Mouse (Mus musculus) liver, embryonic 15.5 days (tissue): ENCODE data around the gene Tesk2. TPM values are rescaled to one million over a fixed set of nuclear protein-coding genes. Genes with fewer than 3 reads are reported as not detected.

ENCODE experiments used
- ATAC-seq: fragments of 200-750 bp; cut with Nextera tagmentation; 2 replicates; pipeline ENCODE4 v1.8.0; 2017; ENCODE audit warnings: moderate number of reproducible peaks, mild to moderate bottlenecking, moderate library complexity; ENCODE audit not compliant: insufficient read depth
- H3K27ac ChIP-seq: fragments of 300-500 bp; sonication (generic); replicated peaks from 2 replicates; pipeline ENCODE4 v1.5.1; 2015; ENCODE audit warnings: mild to moderate bottlenecking, inconsistent platforms
- H3K27me3 ChIP-seq: fragments of 300-500 bp; sonication (generic); 2 replicates; pipeline ENCODE4 v1.6.1; 2015; ENCODE audit warnings: mild to moderate bottlenecking, inconsistent platforms
- H3K36me3 ChIP-seq: fragments of 300-500 bp; sonication (generic); replicated peaks from 2 replicates; pipeline ENCODE4 v1.6.1; 2015; ENCODE audit warnings: moderate library complexity, mild to moderate bottlenecking, inconsistent platforms
- H3K4me1 ChIP-seq: fragments of 300-500 bp; sonication (generic); replicated peaks from 2 replicates; pipeline ENCODE4 v1.6.1; 2015; ENCODE audit warnings: inconsistent platforms
- H3K4me2 ChIP-seq: fragments of 300-500 bp; sonication (generic); 2 replicates; pipeline ENCODE4 v1.6.1; 2015; ENCODE audit warnings: moderate library complexity, mild to moderate bottlenecking, inconsistent platforms
- H3K4me3 ChIP-seq: fragments of 300-500 bp; sonication (generic); replicated peaks from 2 replicates; pipeline ENCODE4 v1.5.1; 2015; ENCODE audit warnings: mild to moderate bottlenecking, inconsistent platforms
- H3K9ac ChIP-seq: fragments of 300-500 bp; sonication (generic); 2 replicates; pipeline ENCODE4 v1.6.1; 2015; ENCODE audit warnings: moderate library complexity, mild to moderate bottlenecking, inconsistent platforms
- H3K9me3 ChIP-seq: fragments of 300-500 bp; sonication (generic); replicated peaks from 2 replicates; pipeline ENCODE4 v1.6.1; 2016; ENCODE audit warnings: inconsistent platforms
- WGBS: fragments of 180-500 bp; shearing (Covaris S2); methylation state at CpG from one replicate; pipeline ENCODE4 v1.1.7; 2015; ENCODE audit warnings: mixed read lengths; ENCODE audit not compliant: insufficient replicate concordance; 5-methylcytosine and 5-hydroxymethylcytosine counted together
- polyA plus RNA-seq: library from polyadenylated mRNA; unstranded; fragments of >200 nt; fragmentation: Nextera tagmentation; extraction: Ambion mirVana; gene quantifications from 2 replicates; pipeline ENCODE4 v1.2.1, GENCODE M21; 2015

Tesk2 gene
- polyA plus RNA-seq, 1 experiment from 2014 or later = 4.7 TPM

DNA sequence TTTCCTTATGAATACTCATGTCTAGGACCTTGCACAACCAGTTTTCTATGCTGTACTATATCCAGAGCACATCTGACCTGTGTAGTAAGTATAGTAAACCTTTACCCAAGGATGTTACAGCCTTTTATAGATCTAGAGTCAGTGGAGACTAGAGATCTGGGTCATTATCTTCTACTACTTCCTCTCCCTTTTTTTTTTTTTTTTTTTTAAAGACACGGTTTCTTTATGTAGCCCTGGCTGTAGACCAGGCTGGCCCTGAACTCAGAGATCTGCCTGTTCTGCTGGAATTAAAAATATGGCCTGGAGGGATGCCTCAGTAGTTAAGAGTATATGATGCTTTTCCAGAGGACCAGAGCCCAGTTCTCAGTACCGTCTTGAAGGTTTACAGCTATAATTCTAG is 41.2 kb downstream of the Tesk2 start:
- no peak for ATAC-seq
- H3K27ac ChIP-seq = no peak overlapping the region
- no peak overlapping the region for H3K4me3 ChIP-seq
- no peaks in the 10 kb centered on the region for H3K4me1 ChIP-seq
- no peaks in the 10 kb centered on the region for H3K36me3 ChIP-seq
- no peak overlapping the region for H3K4me2 ChIP-seq
- no peaks in the 10 kb centered on the region for H3K27me3 ChIP-seq
- WGBS = 54% methylated on average over 2 of the region's 2 CpGs
- no peaks in the 10 kb centered on the region for H3K9me3 ChIP-seq
- no peak overlapping the region for H3K9ac ChIP-seq

DNA sequence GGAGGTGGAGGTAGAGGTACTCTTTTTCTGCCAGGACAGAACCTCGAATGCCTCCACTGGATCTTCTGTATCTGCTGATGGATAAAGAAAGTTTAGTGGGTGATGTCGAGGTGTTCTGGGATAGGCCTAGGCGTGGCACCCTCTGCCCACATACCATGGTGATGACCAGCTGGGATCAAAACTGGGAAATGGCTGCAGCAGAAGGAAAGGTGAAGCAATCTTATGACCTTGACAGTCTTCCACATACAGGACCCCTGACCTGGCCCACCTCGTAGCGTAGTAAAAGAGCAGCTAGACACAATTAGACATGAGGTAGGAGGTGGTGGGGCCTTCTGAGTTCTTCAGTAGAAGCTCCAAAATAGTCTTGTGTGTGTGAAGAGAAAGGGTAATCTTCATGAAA is 43.3 kb downstream of the Tesk2 start:
- H3K27me3 ChIP-seq = no peaks in the 10 kb centered on the region
- peaks cover 6% of the 10 kb centered on the region for H3K4me1 ChIP-seq
- 63% methylated on average over 5 of the region's 5 CpGs for WGBS
- H3K9me3 ChIP-seq = no peaks in the 10 kb centered on the region
- H3K27ac ChIP-seq = no peak overlapping the region
- no peak overlapping the region for H3K4me3 ChIP-seq
- ATAC-seq = no peak
- no peaks in the 10 kb centered on the region for H3K36me3 ChIP-seq
- H3K9ac ChIP-seq = no peak overlapping the region
- no peak overlapping the region for H3K4me2 ChIP-seq

DNA sequence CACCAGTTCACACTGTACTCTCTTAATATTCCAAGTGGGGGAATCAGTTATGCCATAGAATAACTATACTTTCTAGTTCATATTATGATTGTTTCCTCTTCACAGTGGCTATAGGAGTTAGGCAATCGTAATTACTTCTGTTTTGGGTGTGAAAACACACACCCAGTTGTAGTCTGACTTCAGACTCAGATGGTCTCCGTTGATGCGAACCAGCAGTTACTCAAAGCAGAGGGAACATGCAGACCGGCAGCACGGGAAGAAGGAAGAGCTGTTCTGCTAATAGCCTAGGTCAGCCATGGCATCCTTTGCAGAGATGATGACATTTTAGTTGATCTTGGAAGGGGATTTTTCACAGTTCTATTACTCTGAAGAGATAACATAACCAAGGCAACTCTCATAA is 47.8 kb downstream of the Tesk2 start:
- H3K27ac ChIP-seq = no peak overlapping the region
- no peaks in the 10 kb centered on the region for H3K9me3 ChIP-seq

DNA sequence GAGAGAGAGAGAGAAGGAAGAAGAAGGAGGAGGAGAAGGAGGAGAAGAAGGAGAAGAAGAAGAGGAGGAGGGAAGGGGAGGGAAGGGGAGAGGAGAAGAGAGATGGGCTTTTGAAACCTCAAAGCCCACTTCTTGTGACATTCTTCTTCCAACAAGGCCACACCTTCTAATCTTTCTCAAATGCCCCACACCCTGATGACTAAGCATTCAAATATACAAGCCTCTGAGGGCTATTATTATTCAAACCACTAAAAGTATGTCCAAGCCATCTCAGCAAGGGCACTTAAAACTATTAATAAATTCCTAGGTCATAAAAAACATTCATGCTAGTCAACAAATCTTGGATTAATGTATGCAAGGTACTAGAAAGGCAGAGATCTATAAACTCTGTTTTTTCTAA is 48.3 kb downstream of the Tesk2 start:
- Histone ChIP-seq H3K36me3 (no peaks in the 10 kb centered on the region), H3K9me3 (no peaks in the 10 kb centered on the region), H3K4me2 (no peak overlapping the region), H3K9ac (no peak overlapping the region), H3K4me1 (peaks cover 12% of the 10 kb centered on the region), H3K27ac (no peak overlapping the region), H3K27me3 (no peaks in the 10 kb centered on the region), H3K4me3 (no peak overlapping the region)
- no peak for ATAC-seq

More for the DNA sequence above, 47.8 kb downstream of the Tesk2 start:
- H3K4me1 ChIP-seq = peaks cover 12% of the 10 kb centered on the region
- WGBS = 65% methylated on average over 5 of the region's 5 CpGs
- no peak overlapping the region for H3K4me3 ChIP-seq
- H3K9ac ChIP-seq = no peak overlapping the region
- no peak overlapping the region for H3K4me2 ChIP-seq
- no peaks in the 10 kb centered on the region for H3K36me3 ChIP-seq
- H3K27me3 ChIP-seq = no peaks in the 10 kb centered on the region
- no peak for ATAC-seq

DNA sequence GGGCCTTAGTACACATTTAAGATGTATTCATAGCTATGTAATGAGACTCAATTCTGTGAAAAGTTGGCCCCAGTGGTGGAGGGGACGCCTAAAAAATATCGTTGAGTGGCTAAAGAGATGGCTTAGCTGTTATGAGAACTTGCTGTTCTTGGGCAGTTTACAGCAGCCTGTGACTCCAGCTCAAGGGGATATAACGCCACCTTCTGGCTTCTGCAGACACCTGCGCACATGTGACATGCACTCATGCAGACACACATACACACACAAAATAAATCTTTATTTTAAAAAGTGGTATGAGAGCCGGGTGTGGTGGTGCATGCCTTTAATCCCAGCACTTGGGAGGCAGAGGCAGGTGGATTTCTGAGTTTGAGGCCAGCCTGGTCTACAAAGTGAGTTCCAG is 55.6 kb downstream of the Tesk2 start:
- WGBS = 65% methylated on average over 5 of the region's 5 CpGs
- no peak for ATAC-seq
- no peak overlapping the region for H3K27ac ChIP-seq

DNA sequence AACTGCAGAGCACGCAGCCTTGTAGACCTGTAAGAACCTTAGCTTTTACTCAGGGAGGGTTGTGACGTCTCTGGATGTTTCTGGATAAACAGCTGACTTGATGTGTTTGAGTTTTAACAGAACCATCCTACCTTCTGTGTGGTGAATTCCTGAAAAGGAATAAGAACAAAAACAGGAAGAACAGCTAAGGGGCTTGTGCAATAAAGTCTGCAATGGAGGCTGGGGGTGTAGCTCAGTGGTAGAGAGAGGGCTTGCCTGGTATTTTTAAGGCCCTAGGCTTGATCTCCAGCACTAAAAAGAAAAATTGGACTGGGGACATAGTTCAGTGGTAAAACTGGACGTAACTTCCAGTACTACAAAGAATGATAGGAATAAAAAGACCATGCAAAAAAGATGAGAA is 56.3 kb downstream of the Tesk2 start:
- no peak for ATAC-seq
- no peak overlapping the region for H3K27ac ChIP-seq
- no peaks in the 10 kb centered on the region for H3K9me3 ChIP-seq
- 60% methylated on average over 3 of the region's 3 CpGs for WGBS
- H3K36me3 ChIP-seq = no peaks in the 10 kb centered on the region
- H3K4me1 ChIP-seq = no peaks in the 10 kb centered on the region
- no peak overlapping the region for H3K4me2 ChIP-seq
- H3K4me3 ChIP-seq = no peak overlapping the region
- no peak overlapping the region for H3K9ac ChIP-seq
- no peaks in the 10 kb centered on the region for H3K27me3 ChIP-seq

More for the DNA sequence above, 55.6 kb downstream of the Tesk2 start:
- Histone ChIP-seq H3K4me1 (no peaks in the 10 kb centered on the region), H3K4me3 (no peak overlapping the region), H3K9ac (no peak overlapping the region), H3K9me3 (no peaks in the 10 kb centered on the region), H3K36me3 (no peaks in the 10 kb centered on the region), H3K4me2 (no peak overlapping the region), H3K27me3 (no peaks in the 10 kb centered on the region)

DNA sequence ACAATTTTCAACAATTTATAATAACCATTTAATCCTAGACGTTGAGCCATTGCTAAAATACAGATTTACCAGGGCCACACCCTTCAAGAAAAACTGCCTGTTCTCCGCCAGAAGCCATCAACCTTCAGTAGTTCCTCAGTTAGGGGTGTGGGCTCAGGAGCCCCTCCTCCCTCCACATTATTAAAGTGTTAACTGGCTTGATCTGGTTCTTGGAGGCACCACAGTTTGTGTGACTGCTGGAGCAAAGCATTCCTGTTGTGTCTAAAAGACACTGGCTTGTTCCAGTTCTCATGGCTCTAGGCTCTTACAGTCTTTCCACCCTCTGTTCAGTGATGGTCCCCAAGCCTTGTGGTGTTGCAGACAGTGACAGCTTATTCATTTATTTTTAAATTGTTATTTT is 59.8 kb downstream of the Tesk2 start:
- no peaks in the 10 kb centered on the region for H3K27me3 ChIP-seq
- H3K4me1 ChIP-seq = no peaks in the 10 kb centered on the region
- 42% methylated on average over 2 of the region's 2 CpGs for WGBS
- H3K9me3 ChIP-seq = no peaks in the 10 kb centered on the region
- H3K27ac ChIP-seq = no peak overlapping the region
- no peak for ATAC-seq
- H3K4me2 ChIP-seq = no peak overlapping the region
- H3K36me3 ChIP-seq = no peaks in the 10 kb centered on the region
- no peak overlapping the region for H3K9ac ChIP-seq
- no peak overlapping the region for H3K4me3 ChIP-seq

DNA sequence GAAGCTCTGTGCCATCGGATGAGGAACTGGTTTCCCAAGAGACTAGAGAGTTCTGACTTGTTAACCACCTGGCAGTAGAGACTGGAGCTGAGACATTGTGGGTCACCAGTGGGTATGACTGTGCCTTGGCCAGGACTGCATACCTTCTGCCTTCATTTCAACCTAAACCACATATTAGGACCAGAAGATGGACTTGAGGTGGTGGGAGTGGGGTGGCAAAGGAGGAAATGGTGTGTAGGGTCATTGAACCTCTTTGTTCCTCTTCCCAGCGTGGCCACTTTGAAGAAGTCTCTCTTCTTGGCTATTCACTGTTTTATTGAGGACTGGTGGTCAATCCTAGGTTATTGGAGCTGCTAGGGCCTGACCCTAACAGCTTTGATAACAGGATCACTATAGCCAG is 60.6 kb downstream of the Tesk2 start:
- H3K9me3 ChIP-seq = no peaks in the 10 kb centered on the region
- no peaks in the 10 kb centered on the region for H3K27me3 ChIP-seq
- H3K9ac ChIP-seq = no peak overlapping the region
- no peaks in the 10 kb centered on the region for H3K4me1 ChIP-seq
- no peak for ATAC-seq
- H3K27ac ChIP-seq = no peak overlapping the region
- no peak overlapping the region for H3K4me3 ChIP-seq
- no peaks in the 10 kb centered on the region for H3K36me3 ChIP-seq
- H3K4me2 ChIP-seq = no peak overlapping the region
- WGBS = 40% methylated on average over 2 of the region's 2 CpGs

DNA sequence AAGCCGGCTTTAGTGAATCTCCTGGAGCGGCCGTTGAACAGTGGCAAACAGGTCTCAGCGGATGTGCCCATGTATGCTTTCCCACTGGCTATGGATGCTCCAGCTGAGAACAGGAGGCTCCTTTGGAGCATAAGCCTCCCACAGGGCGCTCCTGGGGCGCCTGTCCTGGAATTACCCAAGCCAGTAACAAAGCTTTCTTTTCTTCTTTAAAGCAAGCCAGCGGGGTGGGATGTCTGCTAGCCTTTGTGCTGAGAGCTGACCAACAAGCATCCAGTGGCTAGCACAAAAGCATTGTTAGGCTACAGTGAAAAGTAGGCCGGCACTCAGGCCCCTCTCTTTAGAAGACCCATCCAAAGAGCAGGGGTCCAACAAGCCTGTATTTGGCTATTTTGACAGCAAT is 61.4 kb downstream of the Tesk2 start:
- H3K27ac ChIP-seq = no peak overlapping the region
- H3K36me3 ChIP-seq = no peaks in the 10 kb centered on the region
- no peak overlapping the region for H3K9ac ChIP-seq
- H3K9me3 ChIP-seq = no peaks in the 10 kb centered on the region
- ATAC-seq = no peak
- no peaks in the 10 kb centered on the region for H3K4me1 ChIP-seq
- H3K27me3 ChIP-seq = no peaks in the 10 kb centered on the region
- 66% methylated on average over 8 of the region's 8 CpGs for WGBS
- no peak overlapping the region for H3K4me3 ChIP-seq
- H3K4me2 ChIP-seq = no peak overlapping the region

DNA sequence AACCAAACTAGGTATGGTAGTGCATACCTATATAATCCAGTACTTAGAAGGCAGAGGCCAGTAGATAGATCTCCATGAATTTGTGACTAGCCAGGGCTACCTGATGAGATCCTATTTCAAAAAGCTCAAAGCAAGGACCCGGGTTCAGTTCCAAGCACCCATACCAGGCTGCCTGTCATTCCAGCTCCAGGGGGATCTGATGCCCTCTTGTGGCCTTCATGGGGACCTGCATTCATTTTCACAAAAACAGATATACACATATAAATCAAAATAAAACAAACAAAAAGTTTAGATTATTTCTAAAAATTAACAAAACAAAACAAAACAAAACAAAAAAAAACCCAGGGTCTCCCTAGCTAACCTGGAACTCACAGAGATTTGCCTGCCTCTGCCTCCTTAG is 65.8 kb downstream of the Tesk2 start:
- Histone ChIP-seq H3K9ac (no peak overlapping the region), H3K4me3 (no peak overlapping the region), H3K4me2 (no peak overlapping the region), H3K9me3 (no peaks in the 10 kb centered on the region), H3K27me3 (no peaks in the 10 kb centered on the region), H3K4me1 (peaks cover 7% of the 10 kb centered on the region), H3K27ac (no peak overlapping the region), H3K36me3 (no peaks in the 10 kb centered on the region)
- 62% methylated on average over 1 of the region's 1 CpGs for WGBS
- no peak for ATAC-seq

DNA sequence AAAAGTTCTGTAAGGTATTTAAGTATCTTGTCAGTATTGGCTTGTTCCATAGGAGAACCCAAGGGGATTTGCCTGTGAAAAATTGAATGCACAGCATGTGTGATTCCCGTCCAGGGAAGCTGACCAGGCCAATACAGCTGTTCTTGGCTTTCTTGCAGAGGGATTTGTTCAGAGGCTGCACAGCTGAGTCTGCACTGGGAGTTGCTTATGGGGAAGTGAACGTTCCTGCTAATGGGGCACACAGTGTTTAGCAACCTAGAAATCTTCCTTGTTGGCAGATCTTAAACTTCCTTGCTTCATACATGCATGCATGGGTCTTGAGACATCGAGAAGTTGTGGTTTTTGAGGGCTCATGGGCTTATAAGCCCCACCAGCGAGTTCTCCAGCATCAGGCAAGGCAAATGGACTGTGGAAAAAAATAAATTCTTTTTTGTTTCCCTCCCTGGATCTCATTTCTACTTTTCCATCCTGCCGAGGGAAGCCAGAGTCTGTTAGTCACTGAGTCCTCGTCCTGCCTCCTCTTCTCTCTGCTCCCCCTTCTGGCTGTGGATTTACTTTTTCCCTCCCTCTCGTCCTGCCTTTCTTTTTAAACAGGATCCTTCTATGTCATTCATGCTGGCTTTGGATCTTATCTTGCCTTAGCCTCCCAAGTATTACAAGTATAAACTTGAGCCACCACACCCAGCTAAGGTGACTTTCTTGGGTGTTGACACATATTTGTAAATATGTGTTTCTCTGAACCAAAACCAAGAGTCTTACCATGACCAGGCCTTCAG is 67.4 kb downstream of the Tesk2 start:
- Histone ChIP-seq H3K4me1 (peaks cover 7% of the 10 kb centered on the region), H3K27ac (0 out of 2 replicates have a peak overlapping the region, but pooled peaks have one; percentile 39), H3K9ac (no peak overlapping the region), H3K9me3 (no peaks in the 10 kb centered on the region), H3K27me3 (no peaks in the 10 kb centered on the region), H3K4me3 (no peak overlapping the region), H3K36me3 (no peaks in the 10 kb centered on the region), H3K4me2 (no peak overlapping the region)
- peak; percentile 42 for ATAC-seq
- 17% methylated on average over 7 of the region's 7 CpGs for WGBS

DNA sequence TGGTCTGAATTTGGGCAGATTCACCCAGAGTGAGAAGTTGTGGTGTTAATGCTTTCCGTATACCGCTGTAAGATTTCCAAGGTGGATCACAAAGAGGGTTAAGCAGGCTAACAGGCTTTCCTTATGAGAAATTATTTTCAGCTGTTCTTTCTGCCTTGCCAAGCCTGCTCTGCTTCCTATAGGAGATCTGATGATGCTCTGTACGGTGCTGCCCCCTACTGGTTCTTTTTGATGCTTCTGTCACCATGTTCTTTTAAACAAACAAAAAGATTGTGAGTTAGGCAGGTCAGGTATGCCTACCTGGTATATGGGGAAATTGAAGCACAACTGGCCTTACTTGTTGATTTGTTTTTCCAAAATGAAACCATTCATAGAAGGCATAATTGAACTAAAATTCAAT is 68.2 kb downstream of the Tesk2 start:
- H3K27ac ChIP-seq = peak overlapping the region; percentile 39; the same call in 1 of the 2 replicates
- ATAC-seq = no peak
- 14% methylated on average over 3 of the region's 3 CpGs for WGBS

More for the DNA sequence above, 68.2 kb downstream of the Tesk2 start:
- Histone ChIP-seq H3K9ac (no peak overlapping the region), H3K4me3 (no peak overlapping the region), H3K36me3 (no peaks in the 10 kb centered on the region), H3K4me1 (peaks cover 7% of the 10 kb centered on the region), H3K4me2 (no peak overlapping the region), H3K9me3 (no peaks in the 10 kb centered on the region), H3K27me3 (no peaks in the 10 kb centered on the region)
